24 mouse cellular contexts compared by ENCODE assay signal in the genomic region with DNA sequence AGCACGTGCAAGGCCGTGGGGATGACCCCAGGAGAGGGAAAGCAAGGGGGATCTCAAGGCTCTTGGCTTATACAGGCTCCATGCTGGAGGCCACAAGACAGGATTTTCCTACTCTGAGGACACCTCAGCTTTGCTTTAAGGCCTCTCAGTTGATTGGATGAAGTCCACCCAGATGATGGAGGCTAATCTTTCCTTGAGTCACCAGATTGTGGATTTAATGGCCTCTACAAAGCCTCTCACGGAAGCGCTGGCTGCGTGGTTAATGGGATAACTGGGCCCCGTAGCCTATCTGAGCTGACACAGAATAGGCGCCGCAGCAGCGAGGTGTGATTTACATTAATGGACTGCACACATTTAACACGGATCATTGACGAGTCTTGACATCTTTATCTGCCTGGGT. TPM values are rescaled to one million over a fixed set of nuclear protein-coding genes. Genes with fewer than 3 reads are reported as not detected.
A peak's percentile ranks its signal among the peaks of the same experiment; 100 is the strongest.
DNase-seq lines count a peak whose midpoint lies in the region; ATAC-seq lines count a peak whose summit lies in the region.
"Had no signal": no experiment of that assay in that cellular context is flagged by ENCODE, and none has a peak within 500 bp of the region (broad histone marks: within the 10 kb centered on the region; RNA-seq: fewer than 3 reads in every experiment).

No protein-coding gene starts in this region.

- H3K27ac ChIP-seq in forebrain, embryonic 14.5 days (ENCODE audit: low read depth, low read length), result no peak overlapping the region
- no peak overlapping the region for H3K27ac ChIP-seq in forebrain, embryonic 15.5 days (replicated peaks)
- 0 out of 2 replicates have a peak overlapping the region, but pooled peaks have one; percentile 36 for H3K27ac ChIP-seq in midbrain, embryonic 15.5 days
- H3K27ac ChIP-seq: embryonic facial prominence, embryonic 12.5 days; kidney, embryonic 15.5 days; limb, embryonic 15.5 days; liver, embryonic 14.5 days; stomach, embryonic 15.5 days had no signal

- no peak overlapping the region for H3K9ac ChIP-seq in forebrain, embryonic 14.5 days (ENCODE audit: low read length)
- no peak overlapping the region for H3K9ac ChIP-seq in forebrain, embryonic 15.5 days (replicated peaks)
- H3K9ac ChIP-seq in midbrain, embryonic 15.5 days, result no peak overlapping the region
- H3K9ac ChIP-seq: embryonic facial prominence, embryonic 12.5 days; kidney, embryonic 15.5 days; limb, embryonic 15.5 days; liver, embryonic 14.5 days; lung, embryonic 14.5 days; stomach, embryonic 15.5 days had no signal

- peak; percentile 17 for DNase-seq in forebrain, embryonic 14.5 days (ENCODE audit: low spot score)
- peak; percentile 23 for DNase-seq in mesoderm, embryonic 11.5 days (ENCODE audit: low read depth, low spot score)
- peak; percentile 83 for DNase-seq in retina, postnatal 1 day
- no peak for DNase-seq in heart, adult 9 months (ENCODE audit: low spot score in 2 of 2)
- DNase-seq in urinary bladder, postnatal 25 days (ENCODE audit: low spot score), result no peak
- DNase-seq: adrenal gland, postnatal 14 days; cerebellum, adult 9-11 months; kidney, adult 11 months; kidney, postnatal 36 days; left cerebral cortex, postnatal 4 days; lung, embryonic 14.5 days; right cerebral cortex, adult 18-20 months; thymus, adult 18-20 months; thymus, postnatal 36 days had no signal

- no peak for ATAC-seq in forebrain, embryonic 14.5 days
- ATAC-seq in forebrain, embryonic 15.5 days (replicated peaks), result no peak
- peak; percentile 58; the same call in 1 of the 2 replicates for ATAC-seq in midbrain, embryonic 15.5 days (replicated peaks)

- H3K9me3 ChIP-seq in forebrain, embryonic 14.5 days (replicated peaks; ENCODE audit: control insufficient read depth, low read length), result no peaks in the 10 kb centered on the region
- H3K9me3 ChIP-seq in forebrain, embryonic 15.5 days, result no peaks in the 10 kb centered on the region
- H3K9me3 ChIP-seq in midbrain, embryonic 15.5 days, result no peaks in the 10 kb centered on the region
- H3K9me3 ChIP-seq: embryonic facial prominence, embryonic 12.5 days; kidney, embryonic 15.5 days; limb, embryonic 15.5 days; stomach, embryonic 15.5 days had no signal

- no peak overlapping the region for H3K4me3 ChIP-seq in forebrain, embryonic 14.5 days (ENCODE audit: low read depth, low read length)
- H3K4me3 ChIP-seq in forebrain, embryonic 15.5 days, result no peak overlapping the region
- no peak overlapping the region for H3K4me3 ChIP-seq in midbrain, embryonic 15.5 days
- H3K4me3 ChIP-seq: embryonic facial prominence, embryonic 12.5 days; kidney, embryonic 15.5 days; limb, embryonic 15.5 days; stomach, embryonic 15.5 days had no signal

- WGBS in forebrain, embryonic 14.5 days, result 67% methylated on average over 11 of the region's 11 CpGs
- 68% methylated on average over 11 of the region's 11 CpGs for WGBS in forebrain, embryonic 15.5 days
- 22% methylated on average over 11 of the region's 11 CpGs for WGBS in midbrain, embryonic 15.5 days

- no peaks in the 10 kb centered on the region for H3K27me3 ChIP-seq in forebrain, embryonic 14.5 days (replicated peaks; ENCODE audit: control insufficient read depth, insufficient read depth, low read length)
- no peaks in the 10 kb centered on the region for H3K27me3 ChIP-seq in forebrain, embryonic 15.5 days
- 0 out of 2 replicates have a peak, but pooled peaks cover 4% of the 10 kb centered on the region for H3K27me3 ChIP-seq in midbrain, embryonic 15.5 days (replicated peaks)
- H3K27me3 ChIP-seq: embryonic facial prominence, embryonic 12.5 days; kidney, embryonic 15.5 days; limb, embryonic 15.5 days; stomach, embryonic 15.5 days had no signal

- no peaks in the 10 kb centered on the region for H3K4me1 ChIP-seq in forebrain, embryonic 14.5 days (ENCODE audit: control insufficient read depth, insufficient read depth, low read length)
- H3K4me1 ChIP-seq in forebrain, embryonic 15.5 days, result no peaks in the 10 kb centered on the region
- H3K4me1 ChIP-seq in midbrain, embryonic 15.5 days, result peaks cover 10% of the 10 kb centered on the region; the same call in 1 of the 2 replicates
- H3K4me1 ChIP-seq: embryonic facial prominence, embryonic 12.5 days had no signal

- H3K4me2 ChIP-seq in forebrain, embryonic 14.5 days (ENCODE audit: low read length), result no peak overlapping the region
- H3K4me2 ChIP-seq in forebrain, embryonic 15.5 days (replicated peaks), result no peak overlapping the region
- H3K4me2 ChIP-seq in midbrain, embryonic 15.5 days, result no peak overlapping the region
- H3K4me2 ChIP-seq: embryonic facial prominence, embryonic 12.5 days; kidney, embryonic 15.5 days; limb, embryonic 15.5 days; lung, embryonic 14.5 days; stomach, embryonic 15.5 days had no signal

- no peaks in the 10 kb centered on the region for H3K36me3 ChIP-seq in forebrain, embryonic 14.5 days (ENCODE audit: control insufficient read depth, insufficient read depth, low read length)
- no peaks in the 10 kb centered on the region for H3K36me3 ChIP-seq in forebrain, embryonic 15.5 days
- no peaks in the 10 kb centered on the region for H3K36me3 ChIP-seq in midbrain, embryonic 15.5 days (replicated peaks)
- H3K36me3 ChIP-seq: embryonic facial prominence, embryonic 12.5 days; kidney, embryonic 15.5 days; limb, embryonic 15.5 days; stomach, embryonic 15.5 days had no signal

RNA-seq across cellular contexts. Expression of a gene that starts 14.8 kb away (rescaled TPM):
- polyA plus RNA-seq in forebrain, embryonic 14.5 days (2014; fragmentation: Nextera tagmentation; extraction: Ambion mirVana), result not detected in 2 replicates
- polyA plus RNA-seq in forebrain, embryonic 15.5 days (2015; fragmentation: Nextera tagmentation; extraction: Ambion mirVana), result not detected in 2 replicates
- not detected in 2 replicates for polyA plus RNA-seq in midbrain, embryonic 15.5 days (2015; fragmentation: Nextera tagmentation; extraction: Ambion mirVana)
- polyA plus RNA-seq: cortical plate, adult 2 months; embryonic facial prominence, embryonic 12.5 days; forebrain, embryonic 11.5 days; heart, embryonic 16.5 days; kidney, embryonic 15.5 days; limb, embryonic 15.5 days; liver, embryonic 14.5 days; lung, embryonic 14.5 days; stomach, embryonic 15.5 days had no signal

RNA-seq across cellular contexts. Expression of a gene that starts 27.2 kb away (rescaled TPM):
- not detected in 2 replicates for polyA plus RNA-seq in forebrain, embryonic 14.5 days (2014; fragmentation: Nextera tagmentation; extraction: Ambion mirVana)
- not detected in 2 replicates for polyA plus RNA-seq in forebrain, embryonic 15.5 days (2015; fragmentation: Nextera tagmentation; extraction: Ambion mirVana)
- polyA plus RNA-seq in midbrain, embryonic 15.5 days (2015; fragmentation: Nextera tagmentation; extraction: Ambion mirVana), result not detected in 2 replicates
- polyA plus RNA-seq: cortical plate, adult 2 months; embryonic facial prominence, embryonic 12.5 days; forebrain, embryonic 11.5 days; heart, embryonic 16.5 days; kidney, embryonic 15.5 days; limb, embryonic 15.5 days; liver, embryonic 14.5 days; lung, embryonic 14.5 days; stomach, embryonic 15.5 days had no signal

RNA-seq across cellular contexts. Expression of a gene that starts 43.6 kb away (rescaled TPM):
- 8.7 and 9.8 TPM in 2 replicates for polyA plus RNA-seq in forebrain, embryonic 14.5 days (2014; fragmentation: Nextera tagmentation; extraction: Ambion mirVana)
- polyA plus RNA-seq in forebrain, embryonic 15.5 days (2015; fragmentation: Nextera tagmentation; extraction: Ambion mirVana), result 10.9 and 13.0 TPM in 2 replicates
- polyA plus RNA-seq in midbrain, embryonic 15.5 days (2015; fragmentation: Nextera tagmentation; extraction: Ambion mirVana), result 20.9 and 23.0 TPM in 2 replicates

RNA-seq across cellular contexts. Expression of a gene that starts 45.3 kb away (rescaled TPM):
- not detected in 2 replicates for polyA plus RNA-seq in forebrain, embryonic 14.5 days (2014; fragmentation: Nextera tagmentation; extraction: Ambion mirVana)
- polyA plus RNA-seq in forebrain, embryonic 15.5 days (2015; fragmentation: Nextera tagmentation; extraction: Ambion mirVana), result not detected in 2 replicates
- not detected in 2 replicates for polyA plus RNA-seq in midbrain, embryonic 15.5 days (2015; fragmentation: Nextera tagmentation; extraction: Ambion mirVana)
- polyA plus RNA-seq: cortical plate, adult 2 months; embryonic facial prominence, embryonic 12.5 days; forebrain, embryonic 11.5 days; heart, embryonic 16.5 days; kidney, embryonic 15.5 days; limb, embryonic 15.5 days; liver, embryonic 14.5 days; lung, embryonic 14.5 days had no signal

RNA-seq across cellular contexts. Expression of a gene that starts 51.6 kb away (rescaled TPM):
- not detected in 2 replicates for polyA plus RNA-seq in forebrain, embryonic 14.5 days (2014; fragmentation: Nextera tagmentation; extraction: Ambion mirVana)
- not detected in 2 replicates for polyA plus RNA-seq in forebrain, embryonic 15.5 days (2015; fragmentation: Nextera tagmentation; extraction: Ambion mirVana)
- polyA plus RNA-seq in midbrain, embryonic 15.5 days (2015; fragmentation: Nextera tagmentation; extraction: Ambion mirVana), result 0.14 and 0.18 TPM in 2 replicates
- polyA plus RNA-seq: embryonic facial prominence, embryonic 12.5 days; forebrain, embryonic 11.5 days; heart, embryonic 16.5 days; kidney, embryonic 15.5 days; liver, embryonic 14.5 days; lung, embryonic 14.5 days had no signal

Comparison
In these comparisons a context has a peak if more than half of its experiments do, and no peak if none do; other contexts are left out.
1. DNase-seq: peak in forebrain, embryonic 14.5 days (single experiment), mesoderm, embryonic 11.5 days (single experiment) and retina, postnatal 1 day (single experiment); none in heart, adult 9 months (0 of 2) and urinary bladder, postnatal 25 days (single experiment).